Mouse (Mus musculus) liver, embryonic 14.5 days (tissue): ENCODE measurements around the gene Abca2.

ENCODE experiments used
- CTCF ChIP-seq: IDR thresholded peaks from 2 replicates; pipeline ENCODE4 v1.5.1; 2016; ENCODE audit warnings: antibody characterized with exemption, low read depth, control low read depth
- EP300 ChIP-seq: IDR thresholded peaks from 2 replicates; pipeline ENCODE4 v1.6.1; 2016; ENCODE audit warnings: antibody characterized with exemption, low read depth

- TF ChIP-seq CTCF (no peak), EP300 (no peak)
Observed at GRCm38 (mm10) chr2:25434292-25434691, 5.8 kb downstream of the Abca2 start.
